Mouse (Mus musculus): ENCODE measurements at regions not wholly inside any gene's neighbourhood (a gene's known extent, or its start where the extent isn't known, plus 50 kb on each side); places are given as distances from the start of the nearest gene placed in this dataset.
A peak's percentile ranks its signal among the peaks of the same experiment; 100 is the strongest.

GRCm38 (mm10) chr14:72942571-72942970, 106.3 kb downstream of the Cysltr2 start:
- Histone ChIP-seq H3K4me1 (replicated peaks) (no peaks in the 10 kb centered on the region), H3K27me3 (replicated peaks) (no peaks in the 10 kb centered on the region), H3K4me2 (no peak overlapping the region), H3K27ac (ENCODE audit: poor library complexity, severe bottlenecking) (no peak overlapping the region), H3K9ac (no peak overlapping the region), H3K9me3 (replicated peaks) (no peaks in the 10 kb centered on the region), H3K36me3 (no peaks in the 10 kb centered on the region), H3K4me3 (no peak overlapping the region)
- no peak for ATAC-seq (ENCODE audit: insufficient number of reproducible peaks, low FRiP score)
- 73% methylated on average over 2 of the region's 2 CpGs for WGBS

GRCm38 (mm10) chr14:72939067-72939393, 109.9 kb downstream of the Cysltr2 start:
- H3K27me3 ChIP-seq (replicated peaks): no peaks in the 10 kb centered on the region
- no peak overlapping the region for H3K4me3 ChIP-seq
- no peak overlapping the region for H3K4me2 ChIP-seq
- no peaks in the 10 kb centered on the region for H3K36me3 ChIP-seq
- H3K27ac ChIP-seq (ENCODE audit: poor library complexity, severe bottlenecking): no peak overlapping the region
- H3K9ac ChIP-seq: no peak overlapping the region
- H3K4me1 ChIP-seq (replicated peaks): no peaks in the 10 kb centered on the region
- no peak for ATAC-seq (ENCODE audit: insufficient number of reproducible peaks, low FRiP score)
- no peaks in the 10 kb centered on the region for H3K9me3 ChIP-seq (replicated peaks)

GRCm38 (mm10) chr14:72938382-72939066, 110.4 kb downstream of the Cysltr2 start:
- H3K4me3 ChIP-seq: no peak overlapping the region
- H3K4me1 ChIP-seq (replicated peaks): no peaks in the 10 kb centered on the region
- no peak for ATAC-seq (ENCODE audit: insufficient number of reproducible peaks, low FRiP score)
- H3K36me3 ChIP-seq: no peaks in the 10 kb centered on the region
- no peaks in the 10 kb centered on the region for H3K27me3 ChIP-seq (replicated peaks)
- no peak overlapping the region for H3K9ac ChIP-seq
- H3K9me3 ChIP-seq (replicated peaks): no peaks in the 10 kb centered on the region
- no peak overlapping the region for H3K27ac ChIP-seq (ENCODE audit: poor library complexity, severe bottlenecking)
- H3K4me2 ChIP-seq: no peak overlapping the region

- Histone ChIP-seq H3K36me3 (no peaks in the 10 kb centered on the region), H3K27ac (ENCODE audit: poor library complexity, severe bottlenecking) (no peak overlapping the region), H3K4me1 (replicated peaks) (no peaks in the 10 kb centered on the region), H3K27me3 (replicated peaks) (no peaks in the 10 kb centered on the region), H3K9me3 (replicated peaks) (no peaks in the 10 kb centered on the region), H3K9ac (no peak overlapping the region), H3K4me2 (no peak overlapping the region), H3K4me3 (no peak overlapping the region)
- no peak for ATAC-seq (ENCODE audit: insufficient number of reproducible peaks, low FRiP score)
Observed at GRCm38 (mm10) chr14:72933598-72933997, 115.3 kb downstream of the Cysltr2 start.

- no peak overlapping the region for H3K4me2 ChIP-seq
- H3K4me1 ChIP-seq (replicated peaks): no peaks in the 10 kb centered on the region
- no peaks in the 10 kb centered on the region for H3K9me3 ChIP-seq (replicated peaks)
- H3K4me3 ChIP-seq: no peak overlapping the region
- no peaks in the 10 kb centered on the region for H3K27me3 ChIP-seq (replicated peaks)
- H3K27ac ChIP-seq (ENCODE audit: poor library complexity, severe bottlenecking): no peak overlapping the region
- no peak for ATAC-seq (ENCODE audit: insufficient number of reproducible peaks, low FRiP score)
- no peaks in the 10 kb centered on the region for H3K36me3 ChIP-seq
- H3K9ac ChIP-seq: no peak overlapping the region
- 62% methylated on average over 9 of the region's 9 CpGs for WGBS
Observed at GRCm38 (mm10) chr14:72932296-72932695, 116.6 kb downstream of the Cysltr2 start.

- H3K9ac ChIP-seq: no peak overlapping the region
- WGBS: 85% methylated on average over 11 of the region's 11 CpGs
- no peak overlapping the region for H3K27ac ChIP-seq (ENCODE audit: poor library complexity, severe bottlenecking)
- no peaks in the 10 kb centered on the region for H3K27me3 ChIP-seq (replicated peaks)
- no peaks in the 10 kb centered on the region for H3K36me3 ChIP-seq
- no peak overlapping the region for H3K4me2 ChIP-seq
- ATAC-seq (ENCODE audit: insufficient number of reproducible peaks, low FRiP score): no peak
- no peaks in the 10 kb centered on the region for H3K4me1 ChIP-seq (replicated peaks)
- no peak overlapping the region for H3K4me3 ChIP-seq
- H3K9me3 ChIP-seq (replicated peaks): peaks cover under 1% of the 10 kb centered on the region; the same call in 1 of the 2 replicates
Observed at GRCm38 (mm10) chr14:72901171-72901926, 147.6 kb downstream of the Cysltr2 start.

- WGBS: 83% methylated on average over 4 of the region's 4 CpGs
Observed at GRCm38 (mm10) chr14:72899630-72900029, 149.3 kb downstream of the Cysltr2 start.

GRCm38 (mm10) chr14:72892316-72892715, 156.6 kb downstream of the Cysltr2 start:
- Histone ChIP-seq H3K36me3 (no peaks in the 10 kb centered on the region), H3K4me1 (replicated peaks) (peaks cover 5% of the 10 kb centered on the region), H3K9ac (no peak overlapping the region), H3K4me2 (no peak overlapping the region), H3K27me3 (replicated peaks) (no peaks in the 10 kb centered on the region), H3K9me3 (replicated peaks) (peaks cover 3% of the 10 kb centered on the region), H3K4me3 (no peak overlapping the region), H3K27ac (ENCODE audit: poor library complexity, severe bottlenecking) (no peak overlapping the region)
- 77% methylated on average over 2 of the region's 2 CpGs for WGBS
- no peak for ATAC-seq (ENCODE audit: insufficient number of reproducible peaks, low FRiP score)

More at GRCm38 (mm10) chr14:72899630-72900029, 149.3 kb downstream of the Cysltr2 start:
- Histone ChIP-seq H3K9ac (no peak overlapping the region), H3K27me3 (replicated peaks) (no peaks in the 10 kb centered on the region), H3K4me2 (no peak overlapping the region), H3K36me3 (no peaks in the 10 kb centered on the region), H3K4me3 (no peak overlapping the region), H3K9me3 (replicated peaks) (peaks cover 3% of the 10 kb centered on the region; the same call in 1 of the 2 replicates), H3K27ac (ENCODE audit: poor library complexity, severe bottlenecking) (no peak overlapping the region), H3K4me1 (replicated peaks) (no peaks in the 10 kb centered on the region)
- ATAC-seq (ENCODE audit: insufficient number of reproducible peaks, low FRiP score): no peak

- ATAC-seq (ENCODE audit: insufficient number of reproducible peaks, low FRiP score): no peak
Observed at GRCm38 (mm10) chr14:72889663-72890062, 159.3 kb downstream of the Cysltr2 start.

GRCm38 (mm10) chr14:72887470-72888071, 161.3 kb downstream of the Cysltr2 start:
- H3K9me3 ChIP-seq (replicated peaks): peaks cover 3% of the 10 kb centered on the region; the same call in 1 of the 2 replicates
- no peak for ATAC-seq (ENCODE audit: insufficient number of reproducible peaks, low FRiP score)
- no peaks in the 10 kb centered on the region for H3K27me3 ChIP-seq (replicated peaks)
- peaks cover 20% of the 10 kb centered on the region for H3K4me1 ChIP-seq (replicated peaks)
- no peak overlapping the region; the same call in 1 of the 2 replicates for H3K4me3 ChIP-seq
- 12% methylated on average over 14 of the region's 14 CpGs for WGBS
- no peaks in the 10 kb centered on the region for H3K36me3 ChIP-seq
- H3K4me2 ChIP-seq: peak overlapping the region; percentile 43
- no peak overlapping the region for H3K9ac ChIP-seq
- peak overlapping the region; percentile 18; the same call in 1 of the 2 replicates for H3K27ac ChIP-seq (ENCODE audit: poor library complexity, severe bottlenecking)

More at GRCm38 (mm10) chr14:72889663-72890062, 159.3 kb downstream of the Cysltr2 start:
- peaks cover 20% of the 10 kb centered on the region for H3K4me1 ChIP-seq (replicated peaks)
- H3K9me3 ChIP-seq (replicated peaks): no peaks in the 10 kb centered on the region; the same call in 1 of the 2 replicates
- 57% methylated on average over 5 of the region's 5 CpGs for WGBS
- no peak overlapping the region for H3K27ac ChIP-seq (ENCODE audit: poor library complexity, severe bottlenecking)
- H3K9ac ChIP-seq: no peak overlapping the region
- no peaks in the 10 kb centered on the region for H3K36me3 ChIP-seq
- no peaks in the 10 kb centered on the region for H3K27me3 ChIP-seq (replicated peaks)
- no peak overlapping the region for H3K4me2 ChIP-seq
- H3K4me3 ChIP-seq: no peak overlapping the region

- peaks cover 3% of the 10 kb centered on the region; the same call in 1 of the 2 replicates for H3K9me3 ChIP-seq (replicated peaks)
- H3K27me3 ChIP-seq (replicated peaks): no peaks in the 10 kb centered on the region
- peak; percentile 90 for ATAC-seq (ENCODE audit: insufficient number of reproducible peaks, low FRiP score)
- H3K4me1 ChIP-seq (replicated peaks): peaks cover 20% of the 10 kb centered on the region
- H3K4me2 ChIP-seq: peak overlapping the region; percentile 44
- H3K36me3 ChIP-seq: no peaks in the 10 kb centered on the region
- H3K4me3 ChIP-seq: no peak overlapping the region
- H3K27ac ChIP-seq (ENCODE audit: poor library complexity, severe bottlenecking): peak overlapping the region; percentile 77
- no peak overlapping the region for H3K9ac ChIP-seq
- 10% methylated on average over 12 of the region's 12 CpGs for WGBS
Observed at GRCm38 (mm10) chr14:72886935-72887369, 162.0 kb downstream of the Cysltr2 start.
